Mouse (Mus musculus) neural tube, embryonic 11.5 days (tissue): Measurements from ENCODE around the gene Ppm1h. TPM values are rescaled to one million over a fixed set of nuclear protein-coding genes. Genes with fewer than 3 reads are reported as not detected.

Experiments used
- ATAC-seq: fragments of 200-750 bp; cut with Nextera tagmentation; 2 replicates; pipeline ENCODE4 v1.8.0; 2017; ENCODE audit warnings: moderate number of reproducible peaks, mild to moderate bottlenecking, moderate TSS enrichment, moderate library complexity; ENCODE audit not compliant: insufficient read depth, low FRiP score, low TSS enrichment
- DNase-seq: peaks from one replicate; pipeline ENCODE4 v3.0.0-alpha.2; 2015; ENCODE audit warnings: low spot score
- H3K27ac ChIP-seq: fragments of 300-500 bp; sonication (generic); 2 replicates; pipeline ENCODE4 v1.5.1; 2014; ENCODE audit warnings: low read depth, mild to moderate bottlenecking, low read length
- H3K27me3 ChIP-seq: fragments of 300-500 bp; sonication (generic); 2 replicates; pipeline ENCODE4 v1.6.1; 2014; ENCODE audit warnings: mild to moderate bottlenecking, low read length, mixed read lengths; ENCODE audit not compliant: control insufficient read depth, insufficient read depth
- H3K36me3 ChIP-seq: fragments of 300-500 bp; sonication (generic); 2 replicates; pipeline ENCODE4 v1.6.1; 2014; ENCODE audit warnings: mild to moderate bottlenecking, low read length, moderate library complexity, mixed read lengths; ENCODE audit not compliant: control insufficient read depth, insufficient read depth
- H3K4me1 ChIP-seq: fragments of 300-500 bp; sonication (generic); 2 replicates; pipeline ENCODE4 v1.6.1; 2014; ENCODE audit warnings: low read length, mixed read lengths; ENCODE audit not compliant: control insufficient read depth, insufficient read depth
- H3K4me2 ChIP-seq: fragments of 300-500 bp; sonication (generic); 2 replicates; pipeline ENCODE4 v1.6.1; 2014; ENCODE audit warnings: low read depth, mild to moderate bottlenecking, moderate library complexity
- H3K4me3 ChIP-seq: fragments of 300-500 bp; sonication (generic); 2 replicates; pipeline ENCODE4 v1.5.1; 2014; ENCODE audit warnings: low read depth, low read length
- H3K9ac ChIP-seq: fragments of 300-500 bp; sonication (generic); 2 replicates; pipeline ENCODE4 v1.6.1; 2014; ENCODE audit warnings: mild to moderate bottlenecking, low read length
- H3K9me3 ChIP-seq: fragments of 300-500 bp; sonication (generic); 2 replicates; pipeline ENCODE4 v1.6.1; 2016; ENCODE audit warnings: low read length; ENCODE audit not compliant: control insufficient read depth
- WGBS: fragments of 180-500 bp; shearing (Covaris S2); extraction: QIAGEN DNeasy Blood & Tissue Kit; methylation state at CpG from one replicate; pipeline ENCODE4 v1.1.7; 2014; 5-methylcytosine and 5-hydroxymethylcytosine counted together
- polyA plus RNA-seq: library from polyadenylated mRNA; unstranded; fragments of >200 nt; fragmentation: Nextera tagmentation; extraction: Ambion mirVana; gene quantifications from 2 replicates; pipeline ENCODE4 v1.2.1, GENCODE M21; 2014

Ppm1h gene
- 13.8 and 15.1 TPM in 2 replicates for polyA plus RNA-seq

GRCm38 (mm10) chr10:122678541-122679436, at the start of gene Ppm1h:
TSS of gene Ppm1h (plus strand) at chr10:122678762.
- ATAC-seq (peak; percentile 80), DNase-seq (peak; percentile 81)
- Histone ChIP-seq H3K4me3 (peak within 1 kb of the TSS; percentile 76), H3K4me2 (peak within 1 kb of the TSS; percentile 97), H3K9ac (peak within 1 kb of the TSS; percentile 92), H3K27ac (peak within 1 kb of the TSS; percentile 83), H3K9me3 (no peaks in the 10 kb centered on the region), H3K4me1 (0 out of 2 replicates have a peak, but pooled peaks cover 4% of the 10 kb centered on the region), H3K27me3 (no peaks in the 10 kb centered on the region), H3K36me3 (no peaks in the 10 kb centered on the region)
- WGBS, result 0% methylated on average over 72 of the region's 94 CpGs

- Histone ChIP-seq H3K4me3 (no peak overlapping the region), H3K9ac (no peak overlapping the region), H3K4me2 (no peak overlapping the region), H3K27me3 (no peaks in the 10 kb centered on the region), H3K9me3 (no peaks in the 10 kb centered on the region), H3K4me1 (no peaks in the 10 kb centered on the region), H3K36me3 (no peaks in the 10 kb centered on the region), H3K27ac (no peak overlapping the region)
- DNase-seq (no peak), ATAC-seq (no peak)
- WGBS, result 72% methylated on average over 4 of the region's 4 CpGs
Observed at GRCm38 (mm10) chr10:122629003-122629402, 49.6 kb upstream of the Ppm1h start.

GRCm38 (mm10) chr10:122639879-122640278, 38.7 kb upstream of the Ppm1h start:
- WGBS, result 89% methylated on average over 4 of the region's 4 CpGs
- H3K9me3 ChIP-seq, result no peaks in the 10 kb centered on the region
- H3K9ac ChIP-seq, result no peak overlapping the region
- H3K27ac ChIP-seq, result no peak overlapping the region
- ATAC-seq (no peak), DNase-seq (no peak)
- H3K36me3 ChIP-seq, result no peaks in the 10 kb centered on the region
- no peaks in the 10 kb centered on the region for H3K4me1 ChIP-seq
- H3K27me3 ChIP-seq, result no peaks in the 10 kb centered on the region
- no peak overlapping the region for H3K4me3 ChIP-seq
- H3K4me2 ChIP-seq, result no peak overlapping the region

GRCm38 (mm10) chr10:122641263-122641795, 37.2 kb upstream of the Ppm1h start:
- WGBS, result 87% methylated on average over 8 of the region's 8 CpGs
- DNase-seq, result no peak
- H3K9ac ChIP-seq, result no peak overlapping the region
- no peaks in the 10 kb centered on the region for H3K4me1 ChIP-seq
- no peak overlapping the region for H3K4me3 ChIP-seq
- H3K4me2 ChIP-seq, result no peak overlapping the region
- no peak overlapping the region for H3K27ac ChIP-seq
- no peak for ATAC-seq
- no peaks in the 10 kb centered on the region for H3K9me3 ChIP-seq
- H3K27me3 ChIP-seq, result no peaks in the 10 kb centered on the region
- no peaks in the 10 kb centered on the region for H3K36me3 ChIP-seq

- H3K9me3 ChIP-seq, result no peaks in the 10 kb centered on the region
- ATAC-seq (no peak), DNase-seq (no peak)
- H3K36me3 ChIP-seq, result no peaks in the 10 kb centered on the region
- H3K4me1 ChIP-seq, result no peaks in the 10 kb centered on the region
- H3K27me3 ChIP-seq, result no peaks in the 10 kb centered on the region
- no peak overlapping the region for H3K4me3 ChIP-seq
- WGBS, result 94% methylated on average over 4 of the region's 4 CpGs
- H3K9ac ChIP-seq, result no peak overlapping the region
- H3K4me2 ChIP-seq, result no peak overlapping the region
- H3K27ac ChIP-seq, result no peak overlapping the region
Observed at GRCm38 (mm10) chr10:122642125-122642524, 36.4 kb upstream of the Ppm1h start.

- ATAC-seq, result no peak
- Histone ChIP-seq H3K9ac (no peak overlapping the region), H3K4me3 (no peak overlapping the region), H3K27ac (no peak overlapping the region), H3K27me3 (no peaks in the 10 kb centered on the region), H3K4me1 (no peaks in the 10 kb centered on the region), H3K9me3 (no peaks in the 10 kb centered on the region), H3K4me2 (no peak overlapping the region), H3K36me3 (no peaks in the 10 kb centered on the region)
- 89% methylated on average over 4 of the region's 4 CpGs for WGBS
- no peak for DNase-seq
Observed at GRCm38 (mm10) chr10:122651932-122652331, 26.6 kb upstream of the Ppm1h start.

- no peak for ATAC-seq
- no peak overlapping the region for H3K27ac ChIP-seq
- no peak for DNase-seq
- no peaks in the 10 kb centered on the region for H3K36me3 ChIP-seq
- no peak overlapping the region for H3K9ac ChIP-seq
- no peak overlapping the region for H3K4me3 ChIP-seq
- H3K27me3 ChIP-seq, result no peaks in the 10 kb centered on the region
- no peaks in the 10 kb centered on the region for H3K9me3 ChIP-seq
- H3K4me1 ChIP-seq, result no peaks in the 10 kb centered on the region
- H3K4me2 ChIP-seq, result no peak overlapping the region
- 92% methylated on average over 1 of the region's 1 CpGs for WGBS
Observed at GRCm38 (mm10) chr10:122652578-122652977, 26.0 kb upstream of the Ppm1h start.

- DNase-seq, result no peak
- Histone ChIP-seq H3K27ac (no peak overlapping the region), H3K9ac (no peak overlapping the region), H3K9me3 (no peaks in the 10 kb centered on the region), H3K4me2 (no peak overlapping the region), H3K36me3 (no peaks in the 10 kb centered on the region), H3K4me1 (no peaks in the 10 kb centered on the region), H3K4me3 (no peak overlapping the region), H3K27me3 (no peaks in the 10 kb centered on the region)
- ATAC-seq, result no peak
- 90% methylated on average over 1 of the region's 1 CpGs for WGBS
Observed at GRCm38 (mm10) chr10:122665652-122666051, 12.9 kb upstream of the Ppm1h start.

- H3K36me3 ChIP-seq, result no peaks in the 10 kb centered on the region
- DNase-seq (no peak), ATAC-seq (no peak)
- no peak overlapping the region for H3K4me2 ChIP-seq
- H3K27ac ChIP-seq, result no peak overlapping the region
- H3K4me1 ChIP-seq, result no peaks in the 10 kb centered on the region
- H3K9me3 ChIP-seq, result no peaks in the 10 kb centered on the region
- 77% methylated on average over 2 of the region's 2 CpGs for WGBS
- H3K4me3 ChIP-seq, result no peak overlapping the region
- H3K27me3 ChIP-seq, result no peaks in the 10 kb centered on the region
- H3K9ac ChIP-seq, result no peak overlapping the region
Observed at GRCm38 (mm10) chr10:122671253-122671652, 7.3 kb upstream of the Ppm1h start.
